Mouse (Mus musculus): ENCODE results near the gene Rhebl1. TPM values are rescaled to one million over a fixed set of nuclear protein-coding genes. Genes with fewer than 3 reads are reported as not detected.

Rhebl1 gene
- polyA plus RNA-seq, 1 experiment from 2014 or later: 32.1 TPM

- Histone ChIP-seq H3K9me3 (no peaks in the 10 kb centered on the region), H3K36me3 (peaks cover 94% of the 10 kb centered on the region), H3K4me2 (no peak overlapping the region), H3K27ac (replicated peaks) (no peak overlapping the region), H3K9ac (no peak overlapping the region), H3K4me3 (no peak overlapping the region), H3K27me3 (no peaks in the 10 kb centered on the region), H3K4me1 (replicated peaks) (no peaks in the 10 kb centered on the region)
- WGBS: 91% methylated on average over 14 of the region's 14 CpGs
- ATAC-seq (ENCODE audit: low FRiP score, low read depth): no peak
Observed at GRCm38 (mm10) chr15:98839161-98839560, 55.2 kb downstream of the Rhebl1 start.

- no peaks in the 10 kb centered on the region for H3K27me3 ChIP-seq
- WGBS: 77% methylated on average over 4 of the region's 4 CpGs
- no peaks in the 10 kb centered on the region for H3K9me3 ChIP-seq
- no peak overlapping the region for H3K27ac ChIP-seq (replicated peaks)
- H3K9ac ChIP-seq: no peak overlapping the region
- H3K4me1 ChIP-seq (replicated peaks): no peaks in the 10 kb centered on the region
- peaks cover 94% of the 10 kb centered on the region for H3K36me3 ChIP-seq
- no peak overlapping the region for H3K4me2 ChIP-seq
- H3K4me3 ChIP-seq: no peak overlapping the region
- ATAC-seq (ENCODE audit: low FRiP score, low read depth): no peak
Observed at GRCm38 (mm10) chr15:98837743-98838103, 56.6 kb downstream of the Rhebl1 start.

- no peak overlapping the region for H3K9ac ChIP-seq
- H3K9me3 ChIP-seq: no peaks in the 10 kb centered on the region
- no peak overlapping the region for H3K4me3 ChIP-seq
- ATAC-seq (ENCODE audit: low FRiP score, low read depth): no peak
- H3K27ac ChIP-seq (replicated peaks): no peak overlapping the region
- H3K36me3 ChIP-seq: peaks cover 89% of the 10 kb centered on the region
- no peak overlapping the region for H3K4me2 ChIP-seq
- H3K4me1 ChIP-seq (replicated peaks): no peaks in the 10 kb centered on the region
- H3K27me3 ChIP-seq: no peaks in the 10 kb centered on the region
- 93% methylated on average over 21 of the region's 21 CpGs for WGBS
Observed at GRCm38 (mm10) chr15:98837006-98837742, 57.2 kb downstream of the Rhebl1 start.

- 95% methylated on average over 14 of the region's 14 CpGs for WGBS
- H3K4me1 ChIP-seq (replicated peaks): 0 out of 2 replicates have a peak, but pooled peaks cover 4% of the 10 kb centered on the region
- peaks cover 70% of the 10 kb centered on the region for H3K36me3 ChIP-seq
- no peak overlapping the region for H3K4me2 ChIP-seq
- H3K9me3 ChIP-seq: no peaks in the 10 kb centered on the region
- H3K4me3 ChIP-seq: no peak overlapping the region
- no peak overlapping the region for H3K9ac ChIP-seq
- no peaks in the 10 kb centered on the region for H3K27me3 ChIP-seq
- no peak overlapping the region for H3K27ac ChIP-seq (replicated peaks)
- no peak for ATAC-seq (ENCODE audit: low FRiP score, low read depth)
Observed at GRCm38 (mm10) chr15:98835291-98835690, 59.0 kb downstream of the Rhebl1 start.

- peaks cover 11% of the 10 kb centered on the region for H3K4me1 ChIP-seq (replicated peaks)
- no peak overlapping the region for H3K4me3 ChIP-seq
- no peak for ATAC-seq (ENCODE audit: low FRiP score, low read depth)
- no peak overlapping the region for H3K27ac ChIP-seq (replicated peaks)
- peaks cover 58% of the 10 kb centered on the region for H3K36me3 ChIP-seq
- no peak overlapping the region for H3K4me2 ChIP-seq
- H3K9me3 ChIP-seq: no peaks in the 10 kb centered on the region
- WGBS: 87% methylated on average over 13 of the region's 13 CpGs
- H3K27me3 ChIP-seq: no peaks in the 10 kb centered on the region
- no peak overlapping the region for H3K9ac ChIP-seq
Observed at GRCm38 (mm10) chr15:98834059-98834458, 60.3 kb downstream of the Rhebl1 start.

GRCm38 (mm10) chr15:98833281-98833680 lies 61.1 kb downstream of the Rhebl1 start:
- no peak overlapping the region for H3K27ac ChIP-seq (replicated peaks)
- peaks cover 55% of the 10 kb centered on the region for H3K36me3 ChIP-seq
- H3K4me3 ChIP-seq: no peak overlapping the region
- H3K27me3 ChIP-seq: no peaks in the 10 kb centered on the region
- H3K4me1 ChIP-seq (replicated peaks): peaks cover 11% of the 10 kb centered on the region
- no peak overlapping the region for H3K4me2 ChIP-seq
- WGBS: 91% methylated on average over 11 of the region's 11 CpGs
- no peaks in the 10 kb centered on the region for H3K9me3 ChIP-seq
- H3K9ac ChIP-seq: no peak overlapping the region
- ATAC-seq (ENCODE audit: low FRiP score, low read depth): no peak

- WGBS: 62% methylated on average over 12 of the region's 12 CpGs
- Histone ChIP-seq H3K4me1 (replicated peaks) (peaks cover 11% of the 10 kb centered on the region), H3K9ac (no peak overlapping the region), H3K4me2 (peak overlapping the region; percentile 63; the same call in 1 of the 2 replicates), H3K27me3 (no peaks in the 10 kb centered on the region), H3K9me3 (no peaks in the 10 kb centered on the region), H3K27ac (replicated peaks) (peak overlapping the region; percentile 89; the same call in 1 of the 2 replicates), H3K4me3 (no peak overlapping the region), H3K36me3 (peaks cover 46% of the 10 kb centered on the region)
- no peak for ATAC-seq (ENCODE audit: low FRiP score, low read depth)
Observed at GRCm38 (mm10) chr15:98832161-98833058, 61.9 kb downstream of the Rhebl1 start.

- WGBS: 17% methylated on average over 9 of the region's 9 CpGs
- peak; percentile 65 for ATAC-seq (ENCODE audit: low FRiP score, low read depth)
- H3K9me3 ChIP-seq: no peaks in the 10 kb centered on the region
Observed at GRCm38 (mm10) chr15:98831684-98832035, 62.7 kb downstream of the Rhebl1 start.

GRCm38 (mm10) chr15:98830736-98831683 lies 63.3 kb downstream of the Rhebl1 start, which contains the start of gene Prkag1:
TSS of gene Prkag1 (minus strand) at chr15:98831521.
- no peaks in the 10 kb centered on the region for H3K9me3 ChIP-seq
- peak within 1 kb of the TSS; percentile 75 for H3K4me3 ChIP-seq
- ATAC-seq (ENCODE audit: low FRiP score, low read depth): peak; percentile 97
- peaks cover 11% of the 10 kb centered on the region for H3K4me1 ChIP-seq (replicated peaks)
- peak within 1 kb of the TSS; percentile 61 for H3K9ac ChIP-seq
- H3K27me3 ChIP-seq: no peaks in the 10 kb centered on the region
- peaks cover 32% of the 10 kb centered on the region for H3K36me3 ChIP-seq
- peak within 1 kb of the TSS; percentile 89 for H3K27ac ChIP-seq (replicated peaks)
- H3K4me2 ChIP-seq: peak within 1 kb of the TSS; percentile 63
- WGBS: under 1% methylated on average over 64 of the region's 66 CpGs

More at GRCm38 (mm10) chr15:98831684-98832035, 62.7 kb downstream of the Rhebl1 start:
- Histone ChIP-seq H3K4me3 (peak overlapping the region; percentile 75), H3K4me1 (replicated peaks) (peaks cover 11% of the 10 kb centered on the region), H3K27me3 (no peaks in the 10 kb centered on the region), H3K9ac (peak overlapping the region; percentile 38; the same call in 1 of the 2 replicates), H3K27ac (replicated peaks) (peak overlapping the region; percentile 89), H3K36me3 (peaks cover 39% of the 10 kb centered on the region), H3K4me2 (peak overlapping the region; percentile 63)
